Mouse (Mus musculus) lung, postnatal 0 days (tissue): ENCODE data around the gene Fuca1.

Experiments used
- CTCF ChIP-seq: IDR thresholded peaks from 2 replicates; pipeline ENCODE4 v1.5.1; 2016; ENCODE audit warnings: antibody characterized with exemption, mild to moderate bottlenecking
- EP300 ChIP-seq: IDR thresholded peaks from 2 replicates; pipeline ENCODE4 v1.6.1; 2016; ENCODE audit warnings: antibody characterized with exemption, mild to moderate bottlenecking, control low read depth

- TF ChIP-seq EP300 (no peak), CTCF (no peak)
Measured at GRCm38 (mm10) chr4:135875991-135876582, 44.4 kb upstream of the Fuca1 start.
